Mouse (Mus musculus): ENCODE measurements around the gene B3galt4.
A peak's percentile ranks its signal among the peaks of the same experiment; 100 is the strongest.
"Not testable (repeated sequence)": the region's sequence is repeated elsewhere in the genome, so short reads cannot be mapped to it uniquely, and the experiment has no call there.

Gene B3galt4

DNA sequence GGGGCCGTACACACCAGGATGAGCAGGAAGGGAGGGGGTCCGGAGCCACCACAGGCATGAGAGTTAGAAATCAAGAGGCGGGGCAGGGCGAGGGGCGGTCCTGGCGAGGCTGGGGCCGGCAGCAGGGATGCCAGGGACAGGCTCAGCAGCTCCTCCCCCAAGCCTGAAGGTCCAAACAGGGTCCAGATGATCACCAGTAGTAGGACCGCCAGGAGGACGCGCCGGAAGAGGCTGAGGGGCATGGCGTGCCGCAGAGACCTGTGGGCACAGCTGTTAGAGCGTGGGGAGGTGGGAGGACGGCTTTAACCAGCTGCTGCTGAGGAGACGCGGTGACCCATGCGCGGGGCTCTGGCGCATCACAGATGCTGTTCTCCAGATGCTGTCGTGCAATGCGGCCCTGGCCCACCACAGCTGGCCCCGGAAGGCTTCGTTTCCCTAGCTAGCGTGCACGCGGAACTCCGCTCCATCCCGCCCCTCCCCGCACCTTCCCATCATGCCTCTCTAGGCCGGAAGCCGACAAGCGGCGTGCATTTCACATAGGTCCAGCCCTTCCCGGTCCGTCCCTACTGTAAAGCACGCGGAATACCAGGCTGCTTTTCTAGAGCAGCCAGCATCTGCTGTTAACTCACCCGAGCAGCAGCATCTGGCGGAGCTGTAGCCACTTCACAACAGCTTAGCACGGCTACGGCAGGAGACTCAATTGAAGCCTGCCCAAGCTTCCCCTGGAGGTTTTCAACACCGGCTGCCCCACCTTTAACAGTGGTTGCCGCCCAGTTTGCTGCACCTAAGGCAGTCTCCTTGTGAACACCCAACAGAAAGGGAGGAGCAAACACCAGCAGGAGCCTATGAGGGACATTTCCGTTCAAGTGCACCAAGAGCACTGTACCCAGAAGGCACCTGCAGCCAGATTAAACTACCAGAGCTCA is at the start of gene B3galt4:
Gene B3galt4, minus strand, starts transcription at position 468 of the 926 bp plus-strand sequence.
- DNase-seq (ENCODE audit: low spot score in 2 of 2), result peak; percentile 60 to 69

GRCm38 (mm10) chr17:34000796-34001195 is 49.5 kb upstream of the B3galt4 start:
- DNase-seq (ENCODE audit: low spot score in 2 of 2), result not testable (repeated sequence)

- DNase-seq (ENCODE audit: low spot score in 2 of 2), result peak; percentile 90 to 91
Observed at GRCm38 (mm10) chr17:34000150-34000537, 48.9 kb upstream of the B3galt4 start, which contains the start of gene H2-K1. TSS of gene H2-K1 (minus strand) at chr17:34000347.

GRCm38 (mm10) chr17:33999341-34000149 is 48.3 kb upstream of the B3galt4 start:
- DNase-seq (ENCODE audit: low spot score in 2 of 2), result no peak

- DNase-seq (ENCODE audit: low spot score in 2 of 2), result not testable (repeated sequence)
Observed at GRCm38 (mm10) chr17:33998697-33999096, 47.4 kb upstream of the B3galt4 start.

- not testable (repeated sequence) for DNase-seq (ENCODE audit: low spot score in 2 of 2)
Observed at GRCm38 (mm10) chr17:33997025-33997424, 45.7 kb upstream of the B3galt4 start.

GRCm38 (mm10) chr17:33995651-33996050 is 44.4 kb upstream of the B3galt4 start:
- DNase-seq (ENCODE audit: low spot score in 2 of 2), result no peak

DNA sequence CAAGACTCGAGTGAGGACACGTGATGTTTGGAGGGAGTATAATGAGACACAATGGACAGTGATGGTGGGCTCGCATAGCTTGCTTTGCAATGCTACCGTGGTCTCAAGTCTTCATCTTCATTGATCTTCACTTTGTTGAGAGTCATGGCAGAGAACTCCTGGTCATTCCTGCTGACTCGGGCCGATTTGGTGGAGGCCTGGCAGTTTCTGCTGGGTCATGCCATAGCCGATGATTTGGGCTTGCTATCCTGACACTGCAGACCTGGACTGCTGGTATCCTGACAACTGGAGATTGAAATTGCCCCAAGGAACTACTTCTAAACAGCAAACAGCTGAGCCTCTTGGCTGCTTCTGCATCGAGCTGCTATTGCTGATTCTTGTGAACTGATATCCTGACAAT is 43.7 kb upstream of the B3galt4 start:
- DNase-seq (ENCODE audit: low spot score in 2 of 2), result no peak

DNA sequence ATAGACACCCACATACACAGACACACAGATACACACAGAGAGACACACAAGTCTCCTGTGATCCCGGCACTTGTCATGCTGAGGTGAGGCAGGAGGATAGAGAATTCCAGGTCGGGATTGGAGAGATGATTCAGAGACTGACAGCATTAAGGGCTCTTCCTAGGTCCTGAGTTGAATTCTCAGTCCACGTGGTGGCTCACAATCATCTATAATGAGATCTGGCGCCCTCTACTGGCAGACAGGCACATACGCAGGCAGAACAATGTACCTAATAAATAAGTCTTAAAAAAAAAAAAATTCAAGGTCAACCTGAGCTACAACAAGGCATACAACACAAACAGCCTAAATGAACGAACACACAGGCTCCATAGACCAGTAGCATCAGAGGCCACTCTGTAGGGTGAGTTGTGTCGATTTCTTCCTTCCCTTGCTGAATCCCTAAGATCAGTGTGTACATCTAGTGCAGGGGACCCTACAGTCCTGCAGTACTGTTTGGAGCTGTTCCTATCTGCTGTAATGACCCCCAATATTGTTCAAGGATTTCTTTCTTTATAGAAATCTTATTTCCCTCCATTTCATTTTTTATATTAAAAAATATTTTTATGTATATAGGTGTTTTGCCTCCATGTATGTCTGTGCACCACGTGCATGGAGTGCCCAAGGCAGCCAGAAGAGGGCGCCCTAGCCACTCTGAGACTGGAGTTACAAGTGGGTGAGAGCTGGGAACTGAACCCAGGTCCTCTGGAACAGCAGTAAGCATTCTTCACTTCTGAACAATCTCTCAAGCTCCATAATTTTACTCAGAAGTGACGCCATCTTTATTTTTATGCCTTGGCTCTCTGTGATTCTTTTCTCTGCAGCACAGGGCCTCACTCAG is 40.7 kb upstream of the B3galt4 start:
- no peak for DNase-seq (ENCODE audit: low spot score in 2 of 2)

DNA sequence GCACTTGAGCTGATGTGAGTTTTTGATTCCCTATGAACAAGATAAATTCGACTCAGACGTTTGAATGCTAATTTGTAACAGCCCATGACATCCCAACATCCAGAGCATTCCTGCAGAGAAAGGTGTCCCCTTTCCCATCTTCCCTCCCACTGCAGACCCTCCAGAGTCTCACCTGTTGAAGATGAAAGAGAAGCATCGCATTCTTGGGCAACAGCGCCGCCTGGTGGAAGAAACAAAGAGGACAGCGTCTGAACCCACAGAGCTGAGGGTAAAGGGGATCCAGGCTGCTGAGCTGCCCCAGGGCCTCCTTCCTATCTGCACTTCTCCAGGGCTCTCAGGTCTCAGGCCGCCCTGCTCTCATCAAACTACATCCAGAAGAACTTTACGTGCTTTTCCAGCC is 30.8 kb upstream of the B3galt4 start:
- peak in 1 of 2 experiments; percentile 45 for DNase-seq (ENCODE audit: low spot score in 2 of 2)

DNA sequence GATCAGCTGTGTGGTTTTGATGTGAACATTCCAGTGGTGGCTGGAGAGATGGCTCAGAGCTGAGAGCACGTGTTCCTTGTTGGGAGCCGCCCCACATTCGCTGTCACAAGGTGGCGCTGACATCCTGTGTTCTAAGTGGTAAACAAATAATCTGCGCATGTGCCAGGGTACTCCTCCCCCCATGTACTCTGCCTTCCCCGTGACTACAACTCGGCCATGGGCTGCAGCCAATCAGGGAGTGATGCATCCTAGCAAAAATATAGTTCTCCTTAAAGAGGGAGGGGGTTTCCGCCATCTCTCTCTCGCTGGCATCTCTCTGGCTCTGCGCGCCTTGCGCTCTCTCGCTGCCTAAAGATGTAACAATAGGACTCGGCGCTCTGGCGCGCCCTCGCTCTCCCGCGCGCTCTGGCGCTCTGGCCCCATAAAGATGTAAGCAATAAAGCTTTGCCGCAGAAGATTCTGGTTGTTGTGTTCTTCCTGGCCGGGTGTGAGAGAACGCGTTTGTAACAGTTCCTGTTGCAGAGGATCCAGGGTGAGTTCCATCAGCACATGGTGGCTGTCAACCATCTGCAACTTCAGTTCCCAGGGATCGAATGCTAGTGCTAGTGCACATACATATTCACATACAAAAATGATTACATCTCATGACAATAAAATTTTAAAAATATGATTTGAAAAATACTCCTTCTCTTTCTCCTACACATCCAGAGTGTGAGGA is 30.1 kb upstream of the B3galt4 start:
- peak; percentile 46 to 82 for DNase-seq (ENCODE audit: low spot score in 2 of 2)

DNA sequence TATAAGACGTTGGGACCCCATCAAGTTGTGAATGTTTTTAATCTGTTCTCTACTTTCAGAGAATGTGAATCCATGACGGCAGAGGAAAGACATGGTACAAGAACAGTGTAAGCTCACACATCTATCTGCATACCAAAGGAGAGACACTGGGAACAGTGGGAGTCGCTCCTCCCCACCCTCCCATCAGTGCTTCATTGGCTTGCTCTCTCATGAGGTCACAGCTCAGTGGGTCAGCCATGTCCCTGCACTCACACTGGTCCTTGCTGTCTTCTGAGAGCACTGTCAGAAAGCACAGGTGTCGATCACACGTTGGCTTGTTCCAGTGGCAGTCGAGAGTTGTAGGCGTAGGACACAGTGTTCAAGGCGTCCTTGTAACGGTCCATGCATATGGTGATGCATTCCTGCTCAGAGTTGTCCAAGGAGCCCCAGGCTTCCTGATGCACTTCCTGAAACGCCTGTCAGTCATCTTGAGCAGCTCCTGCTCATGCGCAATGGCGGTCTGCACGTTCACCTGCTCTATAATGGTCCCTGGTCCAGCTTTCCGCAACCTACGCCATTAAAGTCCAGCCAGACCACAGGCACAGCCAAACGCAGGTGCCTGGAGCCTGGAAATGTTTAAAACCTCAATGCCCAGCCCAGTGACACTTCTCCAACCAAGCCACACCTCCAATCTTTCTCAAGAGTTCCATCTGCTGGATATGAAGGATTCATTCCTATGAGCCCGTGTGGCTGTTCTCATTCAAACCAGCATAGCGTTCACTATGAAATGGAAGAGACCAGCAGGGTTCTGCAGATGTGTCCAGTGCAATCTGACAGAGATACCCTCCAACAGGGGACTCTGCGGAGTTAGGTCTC is 29.1 kb upstream of the B3galt4 start:
- DNase-seq (ENCODE audit: low spot score in 2 of 2), result no peak

DNA sequence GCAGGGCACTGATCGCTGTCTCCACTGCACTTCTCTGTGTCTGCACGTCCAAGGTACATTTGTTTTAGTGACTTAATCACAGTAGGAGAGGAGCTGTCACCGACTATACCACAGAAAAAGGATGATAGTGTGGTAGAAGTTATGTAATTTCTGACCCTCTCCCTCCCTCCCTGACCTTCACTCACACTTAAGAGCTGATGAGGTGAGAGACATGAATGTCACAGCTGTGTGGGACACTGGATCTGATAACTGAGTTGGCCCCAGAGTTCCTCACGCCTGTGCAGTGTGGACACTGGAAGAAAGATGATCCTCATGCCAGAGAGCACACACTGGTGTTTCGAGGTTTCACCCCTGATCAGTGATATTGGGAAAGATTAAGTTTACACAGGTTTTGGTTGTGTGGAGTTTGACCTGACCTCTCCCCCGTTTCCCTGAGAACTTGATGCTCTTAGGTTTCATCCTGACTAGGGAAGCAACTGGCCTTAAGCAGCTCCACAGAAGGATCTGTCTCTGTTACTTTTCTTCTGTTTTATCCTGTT is 28.3 kb upstream of the B3galt4 start:
- no peak for DNase-seq (ENCODE audit: low spot score in 2 of 2)

DNA sequence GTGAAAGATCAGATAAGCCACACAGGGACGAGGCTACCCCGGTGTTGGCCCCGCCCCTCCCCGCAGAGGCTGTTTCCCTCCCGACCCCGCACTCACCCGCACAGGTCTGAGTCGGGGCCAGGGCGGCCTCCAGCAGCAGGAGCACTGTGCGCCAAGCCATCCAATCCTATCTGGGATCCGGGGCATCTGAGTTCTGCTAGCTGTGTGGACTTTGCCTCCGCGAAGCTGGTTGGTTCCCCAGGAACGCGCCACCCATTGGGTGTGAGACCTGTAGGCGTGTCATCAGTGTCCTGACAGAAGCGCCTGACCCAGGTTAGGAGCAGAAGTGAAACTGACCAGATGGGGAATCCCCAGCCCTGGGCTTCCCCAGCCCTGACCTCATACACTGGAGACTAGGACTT is 27.3 kb upstream of the B3galt4 start:
- peak; percentile 67 to 80 for DNase-seq (ENCODE audit: low spot score in 2 of 2)

- DNase-seq (ENCODE audit: low spot score in 2 of 2), result no peak
Observed at GRCm38 (mm10) chr17:33977861-33978557, 26.7 kb upstream of the B3galt4 start.

DNA sequence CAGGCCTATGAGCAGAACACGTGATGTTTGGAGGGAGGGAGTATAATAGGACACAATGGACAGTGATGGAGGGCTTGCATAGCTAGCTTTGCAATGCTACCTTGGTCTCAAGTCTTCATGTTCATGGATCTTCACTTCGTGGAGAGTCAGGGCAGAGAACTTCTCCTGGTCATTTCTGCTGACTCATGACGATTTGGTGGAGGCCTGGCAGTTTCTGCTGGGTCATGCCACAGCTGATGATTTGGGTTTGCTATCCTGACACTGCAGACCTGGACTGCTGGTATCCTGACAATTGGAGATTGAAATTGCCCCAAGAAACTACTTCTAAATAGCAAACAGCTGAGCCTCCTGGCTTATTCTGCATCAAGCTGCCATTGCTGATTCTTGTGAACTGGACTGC is 22.3 kb upstream of the B3galt4 start:
- no peak for DNase-seq (ENCODE audit: low spot score in 2 of 2)

DNA sequence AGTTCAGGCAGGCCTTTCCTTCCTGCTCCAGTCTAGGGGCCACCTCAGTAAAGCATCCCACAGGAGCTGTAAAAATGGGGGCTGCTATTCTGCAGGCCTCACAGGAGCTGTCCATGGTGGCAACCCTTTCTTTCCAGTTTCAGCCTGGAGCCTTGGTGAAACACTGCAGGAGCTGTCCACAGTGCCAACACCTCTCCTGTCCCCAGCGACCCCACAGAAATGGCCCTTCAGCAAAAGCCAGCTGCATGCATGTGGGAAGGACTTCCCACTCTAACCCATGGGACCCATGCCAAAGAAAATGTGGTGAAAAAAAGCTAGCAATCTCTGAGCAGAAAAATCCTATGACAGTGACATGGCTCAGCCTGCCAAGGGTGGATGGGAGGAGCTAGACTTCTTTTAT is 21.4 kb upstream of the B3galt4 start:
- no peak for DNase-seq (ENCODE audit: low spot score in 2 of 2)

DNA sequence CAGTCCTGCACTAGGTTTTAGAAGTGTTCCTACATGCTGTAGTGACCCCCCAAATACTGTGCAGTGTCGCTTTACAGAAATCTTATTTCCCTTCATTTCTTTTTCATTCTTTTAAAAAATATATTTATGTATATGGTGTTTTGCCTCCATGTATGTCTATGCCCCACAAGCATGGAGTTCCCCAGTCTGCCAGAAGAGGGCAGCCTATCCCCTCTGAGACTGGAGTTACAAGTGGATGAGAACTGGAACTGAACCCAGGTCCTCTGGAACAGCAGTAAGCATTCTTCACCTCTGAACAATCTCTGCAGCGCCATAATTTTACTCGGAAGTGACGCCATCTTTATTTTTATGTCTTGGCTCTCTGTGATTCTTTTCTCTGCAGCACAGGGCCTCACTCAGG is 18.1 kb upstream of the B3galt4 start:
- no peak for DNase-seq (ENCODE audit: low spot score in 2 of 2)

DNA sequence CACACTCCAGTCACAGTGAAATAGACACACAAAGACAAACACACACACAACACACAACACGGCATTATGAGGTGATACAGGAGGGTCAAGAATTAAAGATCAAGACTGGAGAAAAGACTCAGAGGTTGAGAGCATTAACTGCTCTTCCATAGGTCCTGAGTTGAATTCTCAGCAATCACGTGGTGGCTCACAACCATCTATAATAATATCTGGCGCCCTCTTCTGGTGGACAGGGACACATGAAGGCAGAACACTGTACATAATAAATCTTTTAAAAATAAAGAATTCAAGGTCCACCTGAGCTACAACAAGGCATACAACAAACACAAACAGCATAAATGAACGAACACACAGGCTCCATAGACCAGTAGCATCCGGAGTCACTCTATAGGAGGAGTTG is 17.6 kb upstream of the B3galt4 start:
- no peak for DNase-seq (ENCODE audit: low spot score in 2 of 2)

Data from urinary bladder, adult 18-20 months (tissue).